12 mouse cellular contexts compared by ENCODE assay signal in the genomic region with DNA sequence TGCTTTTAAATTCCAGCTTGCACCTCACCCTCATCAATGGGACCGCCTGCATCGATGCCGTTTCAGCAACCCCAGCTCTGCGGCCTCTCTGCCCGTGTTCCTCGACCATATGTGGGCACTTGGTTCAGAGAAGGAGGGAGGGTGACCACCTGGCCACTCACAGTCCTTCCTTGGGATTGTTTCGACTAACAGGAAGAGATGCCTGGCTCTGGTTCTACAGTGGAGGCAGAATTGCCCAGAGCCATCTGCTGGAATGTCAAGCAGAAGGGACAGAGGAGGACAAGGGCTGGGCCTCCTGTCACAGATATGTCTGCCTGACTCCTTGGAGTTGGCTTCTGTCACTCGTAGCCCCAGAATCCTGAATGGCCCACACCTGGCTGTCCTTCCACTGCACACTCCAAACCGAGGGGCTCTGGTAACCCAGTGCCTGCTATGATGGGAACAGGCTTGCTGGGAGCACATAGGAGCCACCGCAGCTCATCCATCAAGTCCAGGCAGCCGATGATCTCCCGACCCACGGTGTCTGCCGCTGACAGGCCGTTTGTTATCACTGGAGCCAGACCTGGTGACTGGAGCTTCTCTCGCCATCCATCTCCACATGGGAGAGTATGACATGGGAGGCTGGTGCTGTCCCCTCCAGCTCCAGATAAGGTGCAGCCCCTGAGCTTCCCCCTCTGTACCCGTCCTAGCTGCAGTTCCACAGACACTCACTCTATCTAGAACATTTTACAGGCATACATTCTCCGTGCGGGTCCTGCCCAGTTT. TPM values are rescaled to one million over a fixed set of nuclear protein-coding genes. Genes with fewer than 3 reads are reported as not detected.
DNase-seq lines count a peak whose midpoint lies in the region; ATAC-seq lines count a peak whose summit lies in the region.
"Had no signal": no experiment of that assay in that cellular context is flagged by ENCODE, and none has a peak within 500 bp of the region (broad histone marks: within the 10 kb centered on the region; RNA-seq: fewer than 3 reads in every experiment).

No protein-coding gene starts in this region.

- H3K36me3 ChIP-seq in megakaryocyte, embryonic 14.5 days (replicated peaks; ENCODE audit: low read length), result peaks cover 90% of the 10 kb centered on the region
- H3K36me3 ChIP-seq: forebrain, embryonic 12.5 days had no signal

- peaks cover 93% of the 10 kb centered on the region for H3K4me1 ChIP-seq in megakaryocyte, embryonic 14.5 days

- peak overlapping the region; percentile 50 for H3K4me3 ChIP-seq in megakaryocyte, embryonic 14.5 days (replicated peaks)
- H3K4me3 ChIP-seq: forebrain, embryonic 12.5 days had no signal

- H3K27me3 ChIP-seq in megakaryocyte, embryonic 14.5 days (replicated peaks), result no peaks in the 10 kb centered on the region

- ATAC-seq in megakaryocyte, adult 5-6 weeks (ENCODE audit: poor library complexity, severe bottlenecking), result no peak
- ATAC-seq in erythroid progenitor cell, adult 5-6 weeks (replicated peaks; ENCODE audit: low FRiP score, poor library complexity, severe bottlenecking), result peak; percentile 92
- ATAC-seq: midbrain, embryonic 16.5 days had no signal

- H3K9me3 ChIP-seq in megakaryocyte, embryonic 14.5 days, result no peaks in the 10 kb centered on the region
- H3K9me3 ChIP-seq: forebrain, embryonic 12.5 days had no signal

- peak; percentile 61 to 74 for DNase-seq in cerebellum, adult 18-20 months
- DNase-seq in cerebellum, postnatal 4 days (ENCODE audit: low spot score in 2 of 2), result no peak
- peak; percentile 45 for DNase-seq in spleen, postnatal 14 days (ENCODE audit: low spot score in 2 of 2)
- no peak for DNase-seq in embryo, embryonic 9.5 days (ENCODE audit: extremely low spot score)
- DNase-seq in left cerebral cortex, adult 11 months (ENCODE audit: low spot score), result no peak
- DNase-seq: adrenal gland, adult 2 months; embryo, embryonic 11 days had no signal

RNA-seq across cellular contexts. Expression of a gene that starts 13.6 kb away (rescaled TPM):
- 54.9 and 189 TPM in 2 replicates for polyA plus RNA-seq in megakaryocyte, embryonic 14.5 days (2012; ENCODE audit: insufficient read depth, low replicate concordance)
- 29.5 and 30.0 TPM in 2 replicates for total RNA-seq in megakaryocyte, adult 5-6 weeks (2015)
- total RNA-seq in megakaryocyte, adult 5-6 weeks (2017), result 25.1 and 26.5 TPM in 2 replicates
- 4.0 and 16.8 TPM in 2 replicates for total RNA-seq in erythroid progenitor cell, adult 5-6 weeks (2015; ENCODE audit: low replicate concordance)
- 1.5 and 7.6 TPM in 2 replicates for total RNA-seq in erythroid progenitor cell, adult 5-6 weeks (2017; ENCODE audit: low replicate concordance)

Comparison
In these comparisons a context has a peak if more than half of its experiments do, and no peak if none do; other contexts are left out.
1. DNase-seq: peak in cerebellum, adult 18-20 months (2 of 2) and spleen, postnatal 14 days (2 of 2); none in cerebellum, postnatal 4 days (0 of 2), embryo, embryonic 9.5 days (single experiment) and left cerebral cortex, adult 11 months (single experiment).